Mouse (Mus musculus) forebrain, embryonic 12.5 days (tissue): ENCODE measurements around the gene Pole. TPM values are rescaled to one million over a fixed set of nuclear protein-coding genes. Genes with fewer than 3 reads are reported as not detected.

ENCODE experiments used
- ATAC-seq: fragments of 200-750 bp; cut with Nextera tagmentation; 2 replicates; pipeline ENCODE4 v1.8.0; 2017; ENCODE audit warnings: moderate TSS enrichment; ENCODE audit not compliant: low FRiP score
- H3K27ac ChIP-seq: fragments of 300-500 bp; sonication (generic); 2 replicates; pipeline ENCODE4 v1.5.1; 2016; ENCODE audit warnings: mild to moderate bottlenecking
- H3K27me3 ChIP-seq: fragments of 300-500 bp; sonication (generic); 2 replicates; pipeline ENCODE4 v1.6.1; 2016; ENCODE audit warnings: mild to moderate bottlenecking
- H3K36me3 ChIP-seq: fragments of 300-500 bp; sonication (generic); replicated peaks from 2 replicates; pipeline ENCODE4 v1.6.1; 2016; ENCODE audit warnings: mild to moderate bottlenecking
- H3K4me1 ChIP-seq: fragments of 300-500 bp; sonication (generic); 2 replicates; pipeline ENCODE4 v1.6.1; 2016
- H3K4me2 ChIP-seq: fragments of 300-500 bp; sonication (generic); 2 replicates; pipeline ENCODE4 v1.6.1; 2016; ENCODE audit warnings: mild to moderate bottlenecking, moderate library complexity
- H3K4me3 ChIP-seq: fragments of 300-500 bp; sonication (generic); replicated peaks from 2 replicates; pipeline ENCODE4 v1.5.1; 2016; ENCODE audit warnings: mild to moderate bottlenecking
- H3K9ac ChIP-seq: fragments of 300-500 bp; sonication (generic); 2 replicates; pipeline ENCODE4 v1.6.1; 2016; ENCODE audit warnings: mild to moderate bottlenecking
- H3K9me3 ChIP-seq: fragments of 300-500 bp; sonication (generic); 2 replicates; pipeline ENCODE4 v1.6.1; 2016
- WGBS: fragments of 180-500 bp; shearing (Covaris S2); methylation state at CpG from one replicate; pipeline ENCODE4 v1.1.7; 2016; 5-methylcytosine and 5-hydroxymethylcytosine counted together
- polyA plus RNA-seq: library from polyadenylated mRNA; unstranded; fragments of >200 nt; fragmentation: Nextera tagmentation; extraction: Ambion mirVana; gene quantifications from 2 replicates; pipeline ENCODE4 v1.2.1, GENCODE M21; 2016

Pole gene
- polyA plus RNA-seq, 1 experiment from 2014 or later = 46.1 TPM

GRCm38 (mm10) chr5:110385263-110385662 lies 99.2 kb downstream of the Pole start:
- peak overlapping the region; percentile 82 for H3K4me3 ChIP-seq
- peaks cover 4% of the 10 kb centered on the region; the same call in 1 of the 2 replicates for H3K27me3 ChIP-seq
- no peak overlapping the region for H3K27ac ChIP-seq
- peak overlapping the region; percentile 70 for H3K4me2 ChIP-seq
- no peak for ATAC-seq
- H3K9me3 ChIP-seq = no peaks in the 10 kb centered on the region
- peaks cover 36% of the 10 kb centered on the region for H3K4me1 ChIP-seq
- peak overlapping the region; percentile 80 for H3K9ac ChIP-seq
- H3K36me3 ChIP-seq = peaks cover 13% of the 10 kb centered on the region
- WGBS = 34% methylated on average over 4 of the region's 4 CpGs

DNA sequence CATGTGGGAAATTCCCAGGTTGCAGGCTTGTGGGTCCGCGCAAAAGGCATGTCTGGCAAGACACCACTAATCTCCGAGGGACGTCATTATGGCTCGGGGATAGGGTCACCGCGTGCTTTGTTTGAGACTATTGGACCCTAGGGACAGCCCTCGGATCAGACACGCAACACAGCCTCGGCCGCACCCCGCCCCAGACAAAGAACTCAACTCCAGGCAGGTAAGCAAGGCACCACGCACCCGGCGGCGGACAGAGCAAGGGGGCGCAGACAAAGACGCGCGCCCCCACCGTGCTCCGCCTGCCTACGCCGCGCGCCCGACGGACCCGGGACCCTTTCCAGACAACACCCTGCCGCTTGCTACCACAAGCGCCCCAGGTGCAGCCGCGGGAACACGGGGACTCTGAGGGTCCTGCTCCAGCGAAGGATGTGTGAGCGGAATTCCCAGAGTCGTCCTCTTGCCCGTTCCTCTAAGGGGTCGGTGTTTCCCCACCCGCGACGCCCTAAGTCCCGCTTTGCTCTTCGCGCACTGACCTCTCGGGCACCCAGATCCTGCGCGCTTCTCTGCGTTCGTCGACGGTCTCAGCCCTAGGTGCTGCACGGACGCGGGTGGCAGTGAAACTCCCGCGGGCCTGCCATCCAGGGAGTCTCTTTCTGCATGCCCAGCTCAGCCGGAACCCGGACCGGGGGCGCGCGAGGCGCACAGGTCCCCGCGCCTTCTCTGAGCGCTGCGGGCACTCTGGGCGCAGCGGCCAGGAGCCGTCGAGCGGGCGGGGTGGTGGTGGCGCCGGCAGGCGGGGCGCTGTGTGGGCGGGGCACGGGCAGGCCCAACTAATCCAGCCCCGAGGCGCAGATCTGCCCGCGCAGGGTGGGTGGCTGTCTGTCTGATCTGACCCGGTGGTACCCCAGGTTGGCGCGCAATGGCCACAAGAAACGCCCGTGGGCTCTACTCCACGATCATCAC lies 100.5 kb downstream of the Pole start:
- ATAC-seq = peak; percentile 91
- peaks cover 1% of the 10 kb centered on the region for H3K36me3 ChIP-seq
- peaks cover 4% of the 10 kb centered on the region; the same call in 1 of the 2 replicates for H3K27me3 ChIP-seq
- H3K4me3 ChIP-seq = peak overlapping the region; percentile 82
- peak overlapping the region; percentile 75 for H3K27ac ChIP-seq
- peak overlapping the region; percentile 70 for H3K4me2 ChIP-seq
- H3K9me3 ChIP-seq = no peaks in the 10 kb centered on the region
- peak overlapping the region; percentile 80 for H3K9ac ChIP-seq
- under 1% methylated on average over 87 of the region's 90 CpGs for WGBS
- H3K4me1 ChIP-seq = peaks cover 36% of the 10 kb centered on the region

Other genes starting within 250 kb of the Pole start
- gene Gm17655, start 213.8 kb upstream of the Pole start, polyA plus RNA-seq = 5.9 and 8.4 TPM in 2 replicates
- 1.4 and 2.1 TPM in 2 replicates for gene Gm35315, start 191.9 kb upstream of the Pole start, polyA plus RNA-seq
- 1.1 and 1.2 TPM in 2 replicates for gene Plcxd1, start 186.3 kb upstream of the Pole start, polyA plus RNA-seq
- gene Gtpbp6, start 178.1 kb upstream of the Pole start, polyA plus RNA-seq = 39.3 and 44.4 TPM in 2 replicates
- gene Zfp605, start 176.2 kb upstream of the Pole start, polyA plus RNA-seq = 12.4 and 13.0 TPM in 2 replicates
- 79.2 and 81.8 TPM in 2 replicates for gene Chfr, start 150.5 kb upstream of the Pole start, polyA plus RNA-seq
- gene Golga3, start 109.6 kb upstream of the Pole start, polyA plus RNA-seq = 23.0 and 24.6 TPM in 2 replicates
- gene Ankle2, start 55.3 kb upstream of the Pole start, polyA plus RNA-seq = 37.3 and 39.0 TPM in 2 replicates
- 87.3 and 88.7 TPM in 2 replicates for gene Pgam5, start 16.4 kb upstream of the Pole start, polyA plus RNA-seq
- gene Pxmp2, start 120 bp upstream of the Pole start, polyA plus RNA-seq = 10.4 and 11.7 TPM in 2 replicates
- gene P2rx2, start 56.9 kb downstream of the Pole start, polyA plus RNA-seq = 1.8 and 1.9 TPM in 2 replicates
- gene Lrcol1, start 58.4 kb downstream of the Pole start, polyA plus RNA-seq = not detected in 2 replicates
- gene Fbrsl1, start 162.2 kb downstream of the Pole start, polyA plus RNA-seq = 39.5 and 39.8 TPM in 2 replicates